Mouse (Mus musculus): ENCODE results near the gene Cdc42bpa.

GRCm38 (mm10) chr1:180179840-180180239 lies 219.6 kb downstream of the Cdc42bpa start:
- no peak for TF ChIP-seq CTCF (IDR thresholded peaks at IDR 0.05; ENCODE audit: extremely low read depth, insufficient read length, insufficient replicate concordance, low read depth, low read length)
- TF ChIP-seq POLR2A (IDR thresholded peaks at IDR 0.05; ENCODE audit: low read depth, low read length) = no peak
